19 mouse cellular contexts compared by ENCODE assay signal in the genomic region with DNA sequence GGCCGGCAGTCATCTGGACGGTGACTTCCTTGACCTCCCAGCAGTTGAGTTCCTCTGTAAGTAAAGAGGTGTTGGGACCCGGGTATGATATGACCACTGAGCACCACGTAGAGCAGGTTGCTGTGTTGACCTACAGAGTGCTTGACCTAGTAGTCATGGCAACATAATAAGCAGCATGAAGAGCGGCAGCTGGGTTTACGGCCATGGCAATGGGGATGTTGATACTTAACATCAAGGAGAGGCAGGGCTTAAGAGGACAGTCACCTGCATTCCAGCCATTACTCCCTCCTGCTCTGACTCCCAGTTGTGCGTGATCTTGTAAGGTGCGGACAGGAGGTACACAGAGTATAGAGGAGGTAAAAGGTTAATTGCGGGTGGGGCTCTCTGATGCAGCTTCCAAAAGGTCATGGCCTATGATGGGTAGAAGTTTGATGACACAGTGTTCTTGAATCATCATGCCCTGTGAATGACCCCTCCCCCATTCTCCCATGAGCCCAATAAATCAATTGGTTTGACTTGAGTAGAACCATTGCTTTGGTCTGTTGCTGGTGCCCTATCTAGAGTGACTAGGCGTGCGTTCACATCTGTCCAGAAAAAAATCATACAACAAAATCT. TPM values are rescaled to one million over a fixed set of nuclear protein-coding genes. Genes with fewer than 3 reads are reported as not detected.
DNase-seq lines count a peak whose midpoint lies in the region; ATAC-seq and TF ChIP-seq lines count a peak whose summit lies in the region.
"Had no signal": no experiment of that assay in that cellular context is flagged by ENCODE, and none has a peak within 500 bp of the region (broad histone marks: within the 10 kb centered on the region; RNA-seq: fewer than 3 reads in every experiment).

No protein-coding gene starts in this region.

- TF ChIP-seq POLR2A in heart, adult 2 months (IDR thresholded peaks at IDR 0.05; ENCODE audit: insufficient read depth, low read depth, low read length): no peak

- no peak overlapping the region for H3K4me3 ChIP-seq in heart, embryonic 12.5 days
- H3K4me3 ChIP-seq in heart, adult 2 months: no peak overlapping the region
- H3K4me3 ChIP-seq in lung, postnatal 0 days (ENCODE audit: low read depth, low read length): no peak overlapping the region
- no peak overlapping the region for H3K4me3 ChIP-seq in midbrain, postnatal 0 days (ENCODE audit: low read depth, low read length)
- H3K4me3 ChIP-seq: embryonic facial prominence, embryonic 15.5 days; heart, embryonic 13.5 days; hindbrain, embryonic 10.5 days; left cerebral cortex, adult 2 months had no signal

- H3K4me1 ChIP-seq in heart, embryonic 12.5 days (replicated peaks): peaks cover 9% of the 10 kb centered on the region
- peaks cover 30% of the 10 kb centered on the region for H3K4me1 ChIP-seq in heart, adult 2 months (ENCODE audit: control insufficient read depth, insufficient read depth, low read length)
- H3K4me1 ChIP-seq in lung, postnatal 0 days (ENCODE audit: insufficient read depth, low read depth, low read length): peaks cover 16% of the 10 kb centered on the region; the same call in 1 of the 2 replicates
- H3K4me1 ChIP-seq in midbrain, postnatal 0 days (ENCODE audit: insufficient read depth, low read length): no peaks in the 10 kb centered on the region
- H3K4me1 ChIP-seq: embryonic facial prominence, embryonic 15.5 days had no signal

- ATAC-seq in heart, embryonic 12.5 days (ENCODE audit: insufficient number of reproducible peaks, low FRiP score): 0 out of 2 replicates have a peak, but pooled peaks have one; percentile 12
- ATAC-seq in lung, postnatal 0 days: peak; percentile 85
- no peak for ATAC-seq in midbrain, postnatal 0 days (ENCODE audit: low FRiP score)
- ATAC-seq: inflammation-experienced regulatory T-cells, adult 6 months had no signal

- H3K27me3 ChIP-seq in heart, embryonic 12.5 days (replicated peaks): no peaks in the 10 kb centered on the region
- H3K27me3 ChIP-seq in heart, adult 2 months (ENCODE audit: control insufficient read depth, insufficient read depth, low read length): no peaks in the 10 kb centered on the region
- no peaks in the 10 kb centered on the region for H3K27me3 ChIP-seq in lung, postnatal 0 days (replicated peaks; ENCODE audit: insufficient read depth, low read length)
- H3K27me3 ChIP-seq in midbrain, postnatal 0 days (ENCODE audit: insufficient read depth, low read length): no peaks in the 10 kb centered on the region
- H3K27me3 ChIP-seq: embryonic facial prominence, embryonic 15.5 days; heart, embryonic 13.5 days had no signal

- no peaks in the 10 kb centered on the region for H3K36me3 ChIP-seq in heart, embryonic 12.5 days
- H3K36me3 ChIP-seq in heart, adult 2 months (ENCODE audit: control insufficient read depth, insufficient read depth, low read length): peaks cover 1% of the 10 kb centered on the region; the same call in 1 of the 2 replicates
- no peaks in the 10 kb centered on the region for H3K36me3 ChIP-seq in lung, postnatal 0 days (ENCODE audit: insufficient read depth, low read length)
- no peaks in the 10 kb centered on the region for H3K36me3 ChIP-seq in midbrain, postnatal 0 days (ENCODE audit: insufficient read depth, low read length)
- H3K36me3 ChIP-seq: embryonic facial prominence, embryonic 15.5 days; heart, embryonic 13.5 days; hindbrain, embryonic 10.5 days had no signal

- H3K27ac ChIP-seq in heart, embryonic 12.5 days (ENCODE audit: poor library complexity, severe bottlenecking): no peak overlapping the region
- H3K27ac ChIP-seq in heart, adult 2 months: no peak overlapping the region
- 0 out of 2 replicates have a peak overlapping the region, but pooled peaks have one; percentile 5 for H3K27ac ChIP-seq in lung, postnatal 0 days (ENCODE audit: low read length)
- H3K27ac ChIP-seq in midbrain, postnatal 0 days (ENCODE audit: low read depth, low read length): no peak overlapping the region
- H3K27ac ChIP-seq: embryonic facial prominence, embryonic 15.5 days; heart, embryonic 13.5 days; hindbrain, embryonic 10.5 days; left cerebral cortex, adult 2 months had no signal

- H3K9me3 ChIP-seq in heart, embryonic 12.5 days (replicated peaks): no peaks in the 10 kb centered on the region
- no peaks in the 10 kb centered on the region for H3K9me3 ChIP-seq in lung, postnatal 0 days (ENCODE audit: low read length)
- no peaks in the 10 kb centered on the region for H3K9me3 ChIP-seq in midbrain, postnatal 0 days (ENCODE audit: low read length)
- H3K9me3 ChIP-seq: embryonic facial prominence, embryonic 15.5 days; heart, embryonic 13.5 days; hindbrain, embryonic 10.5 days had no signal

- TF ChIP-seq CTCF in heart, adult 2 months (IDR thresholded peaks at IDR 0.05): no peak
- no peak for TF ChIP-seq CTCF in lung, postnatal 0 days (IDR thresholded peaks at IDR 0.05)
- TF ChIP-seq CTCF in midbrain, postnatal 0 days (IDR thresholded peaks at IDR 0.05): no peak

- DNase-seq in heart, adult 2 months: no peak
- DNase-seq in urinary bladder, adult 2 months (ENCODE audit: low spot score): peak; percentile 4
- DNase-seq in urinary bladder, postnatal 14 days (ENCODE audit: low spot score): no peak
- peak; percentile 85 for DNase-seq in lung, postnatal 0 days (ENCODE audit: low spot score)
- no peak for DNase-seq in MN1 (ENCODE audit: low spot score)
- no peak for DNase-seq in midbrain, postnatal 0 days (ENCODE audit: low spot score)
- DNase-seq in thymus, postnatal 36 days: no peak
- DNase-seq: adrenal gland, adult 2 months; cerebellum, adult 2 months; gastrocnemius, postnatal 25 days; kidney, postnatal 36 days; right cerebral cortex, postnatal 4 days; thymus, postnatal 4 days had no signal

- H3K9ac ChIP-seq in heart, embryonic 12.5 days: no peak overlapping the region
- no peak overlapping the region for H3K9ac ChIP-seq in heart, adult 2 months (ENCODE audit: low read depth, low read length)
- no peak overlapping the region for H3K9ac ChIP-seq in lung, postnatal 0 days (replicated peaks; ENCODE audit: low read depth)
- no peak overlapping the region for H3K9ac ChIP-seq in midbrain, postnatal 0 days (replicated peaks; ENCODE audit: low read length, poor library complexity, severe bottlenecking)
- H3K9ac ChIP-seq: embryonic facial prominence, embryonic 15.5 days; heart, embryonic 13.5 days had no signal

- H3K79me2 ChIP-seq in heart, adult 2 months (replicated peaks; ENCODE audit: control insufficient read depth, insufficient read depth, low read length): no peaks in the 10 kb centered on the region

- TF ChIP-seq EP300 in heart, adult 2 months (IDR thresholded peaks at IDR 0.05; ENCODE audit: insufficient read depth, low read depth, low read length): no peak
- TF ChIP-seq EP300 in lung, postnatal 0 days (IDR thresholded peaks at IDR 0.05): peak; percentile 91

- intact Hi-C loops in heart, adult 2 months (cut with DNase I): loop anchor here (5.0 kb wide), 1 partner anchor 118 kb away; no protein-coding TSS in a partner anchor

- H3K4me2 ChIP-seq in heart, embryonic 12.5 days: no peak overlapping the region
- H3K4me2 ChIP-seq in lung, postnatal 0 days (replicated peaks; ENCODE audit: low read depth, low read length): no peak overlapping the region
- no peak overlapping the region for H3K4me2 ChIP-seq in midbrain, postnatal 0 days (ENCODE audit: low read depth, low read length, poor library complexity, severe bottlenecking)
- H3K4me2 ChIP-seq: embryonic facial prominence, embryonic 15.5 days; heart, embryonic 13.5 days had no signal

- WGBS in heart, embryonic 12.5 days: 64% methylated on average over 11 of the region's 11 CpGs
- WGBS in heart, adult 2 months: 68% methylated on average over 11 of the region's 11 CpGs
- 45% methylated on average over 11 of the region's 11 CpGs for WGBS in lung, postnatal 0 days
- 81% methylated on average over 11 of the region's 11 CpGs for WGBS in midbrain, postnatal 0 days

RNA-seq across cellular contexts. Expression of gene Snrk, which starts 47.4 kb away (rescaled TPM):
- 53.4 and 62.3 TPM in 2 replicates for polyA plus RNA-seq in heart, embryonic 12.5 days (2016; fragmentation: Nextera tagmentation; extraction: Ambion mirVana)
- 100 to 1,000 TPM; 142 to 163 TPM for total RNA-seq in heart, adult 2 months (2021)
- 68.0 and 89.8 TPM in 2 replicates for polyA plus RNA-seq in heart, adult 2 months (2012; rRNA removed)
- 60.3 and 72.1 TPM in 2 replicates for polyA plus RNA-seq in urinary bladder, adult 2 months (2012; rRNA removed)
- polyA plus RNA-seq in lung, postnatal 0 days (2015; fragmentation: Nextera tagmentation; extraction: Ambion mirVana): 93.6 and 100 TPM in 2 replicates
- 90.5 and 101 TPM in 2 replicates for total RNA-seq in midbrain, postnatal 0 days (2014; rRNA removed)
- 77.2 and 79.9 TPM in 2 replicates for polyA plus RNA-seq in midbrain, postnatal 0 days (2015; fragmentation: Nextera tagmentation; extraction: Ambion mirVana)

Comparison
In these comparisons a context has a peak if more than half of its experiments do, and no peak if none do; other contexts are left out.
1. DNase-seq: peak in urinary bladder, adult 2 months (single experiment) and lung, postnatal 0 days (single experiment); none in heart, adult 2 months (0 of 2), urinary bladder, postnatal 14 days (single experiment), MN1 (single experiment), midbrain, postnatal 0 days (single experiment) and thymus, postnatal 36 days (0 of 2).